Mouse (Mus musculus) small intestine, adult 2 months (tissue): ENCODE results near the gene Rundc3a.

ENCODE experiments used
- CTCF ChIP-seq: fragments of 200-500 bp; IDR thresholded peaks from 2 replicates; pipeline ENCODE4 v1.5.1; 2012; ENCODE audit warnings: low read depth, mild to moderate bottlenecking, control low read depth, inconsistent platforms, low read length, moderate library complexity, mixed read lengths; ENCODE audit not compliant: insufficient replicate concordance, insufficient read length; ENCODE audit errors: extremely low read depth
- POLR2A ChIP-seq: fragments of 200-500 bp; IDR thresholded peaks from 2 replicates; pipeline ENCODE4 v1.6.1; 2012; ENCODE audit warnings: low read depth, mild to moderate bottlenecking, control low read depth, inconsistent platforms, low read length, moderate library complexity

- TF ChIP-seq CTCF (no peak), POLR2A (no peak)
These were observed 52.7 kb downstream of the Rundc3a start for GRCm38 (mm10) chr11:102445891-102446361.
